Mouse (Mus musculus): ENCODE results near the gene Ghr.

The Ghr gene

GRCm38 (mm10) chr15:3381413-3381812 lies 201.9 kb downstream of the Ghr start:
- DNase-seq (ENCODE audit: low spot score) = no peak

- no peak for DNase-seq (ENCODE audit: low spot score)
These were observed 214.9 kb downstream of the Ghr start for GRCm38 (mm10) chr15:3368261-3368832.

GRCm38 (mm10) chr15:3356073-3356766 lies 227.1 kb downstream of the Ghr start:
- peak; percentile 34 for DNase-seq (ENCODE audit: low spot score)

- no peak for DNase-seq (ENCODE audit: low spot score)
These were observed 229.6 kb downstream of the Ghr start for GRCm38 (mm10) chr15:3353696-3354095.

- DNase-seq (ENCODE audit: low spot score) = no peak
These were observed 233.8 kb downstream of the Ghr start for GRCm38 (mm10) chr15:3349306-3350064.

GRCm38 (mm10) chr15:3346682-3347081 lies 236.6 kb downstream of the Ghr start:
- DNase-seq (ENCODE audit: low spot score) = no peak

GRCm38 (mm10) chr15:3344555-3344954 lies 238.7 kb downstream of the Ghr start:
- DNase-seq (ENCODE audit: low spot score) = no peak

GRCm38 (mm10) chr15:3341806-3342582 lies 241.3 kb downstream of the Ghr start:
- DNase-seq (ENCODE audit: low spot score) = no peak

- no peak for DNase-seq (ENCODE audit: low spot score)
These were observed 243.4 kb downstream of the Ghr start for GRCm38 (mm10) chr15:3339847-3340246.

- DNase-seq (ENCODE audit: low spot score) = no peak
These were observed 250.8 kb downstream of the Ghr start for GRCm38 (mm10) chr15:3332517-3332916.

GRCm38 (mm10) chr15:3331813-3332212 lies 251.5 kb downstream of the Ghr start:
- no peak for DNase-seq (ENCODE audit: low spot score)

GRCm38 (mm10) chr15:3330291-3330690 lies 253.0 kb downstream of the Ghr start:
- no peak for DNase-seq (ENCODE audit: low spot score)

- DNase-seq (ENCODE audit: low spot score) = no peak
These were observed 260.3 kb downstream of the Ghr start for GRCm38 (mm10) chr15:3323041-3323440.

- DNase-seq (ENCODE audit: low spot score) = no peak
These were observed 263.4 kb downstream of the Ghr start for GRCm38 (mm10) chr15:3319929-3320328.

- no peak for DNase-seq (ENCODE audit: low spot score)
These were observed 266.7 kb downstream of the Ghr start for GRCm38 (mm10) chr15:3316617-3317016.

- DNase-seq (ENCODE audit: low spot score) = no peak
These were observed 270.4 kb downstream of the Ghr start for GRCm38 (mm10) chr15:3312937-3313336.

GRCm38 (mm10) chr15:3309856-3310255 lies 273.4 kb downstream of the Ghr start:
- DNase-seq (ENCODE audit: low spot score) = no peak

- DNase-seq (ENCODE audit: low spot score) = no peak
These were observed 279.9 kb downstream of the Ghr start, which contains the start of gene Ccdc152 for GRCm38 (mm10) chr15:3303426-3303825. Ccdc152 (minus strand) TSS chr15:3303526.

GRCm38 (mm10) chr15:3300361-3301100 lies 282.8 kb downstream of the Ghr start:
- no peak for DNase-seq (ENCODE audit: low spot score)

- no peak for DNase-seq (ENCODE audit: low spot score)
These were observed 285.7 kb downstream of the Ghr start for GRCm38 (mm10) chr15:3297615-3298014.

GRCm38 (mm10) chr15:3295986-3296385 lies 287.3 kb downstream of the Ghr start:
- DNase-seq (ENCODE audit: low spot score) = no peak

GRCm38 (mm10) chr15:3293477-3293876 lies 289.8 kb downstream of the Ghr start:
- no peak for DNase-seq (ENCODE audit: low spot score)
